Mouse (Mus musculus): ENCODE measurements around the gene Prkce. TPM values are rescaled to one million over a fixed set of nuclear protein-coding genes. Genes with fewer than 3 reads are reported as not detected.
A peak's percentile ranks its signal among the peaks of the same experiment; 100 is the strongest.

The Prkce gene
- polyA plus RNA-seq, 1 experiment from 2014 or later, result 11.0 TPM

DNA sequence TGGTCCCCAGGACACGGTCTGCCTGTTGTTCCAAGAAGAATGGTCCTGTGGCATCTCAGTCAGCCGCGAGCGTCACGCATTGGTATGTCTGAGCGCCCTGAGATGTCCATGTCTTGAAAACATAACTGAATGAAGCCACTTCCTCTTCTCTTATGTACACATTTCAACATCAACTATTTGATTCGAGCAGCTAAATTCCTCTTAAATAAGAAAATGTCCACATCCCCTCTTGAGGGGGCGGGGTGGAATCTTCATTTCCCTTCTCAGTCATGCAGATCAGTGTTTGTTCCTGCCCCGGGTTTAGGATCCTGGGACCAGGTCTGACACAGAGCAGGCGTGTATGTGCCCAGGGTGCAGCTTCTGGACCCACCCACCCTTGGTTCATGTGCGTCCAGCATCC is 211.0 kb downstream of the Prkce start:
- Histone ChIP-seq H3K4me1 (peaks cover 8% of the 10 kb centered on the region; the same call in 1 of the 2 replicates), H3K36me3 (no peaks in the 10 kb centered on the region), H3K9ac (no peak overlapping the region), H3K27ac (no peak overlapping the region), H3K4me3 (no peak overlapping the region), H3K9me3 (replicated peaks) (no peaks in the 10 kb centered on the region), H3K4me2 (replicated peaks) (no peak overlapping the region), H3K27me3 (no peaks in the 10 kb centered on the region)
- ATAC-seq (ENCODE audit: low FRiP score), result no peak
- WGBS, result 85% methylated on average over 11 of the region's 11 CpGs

DNA sequence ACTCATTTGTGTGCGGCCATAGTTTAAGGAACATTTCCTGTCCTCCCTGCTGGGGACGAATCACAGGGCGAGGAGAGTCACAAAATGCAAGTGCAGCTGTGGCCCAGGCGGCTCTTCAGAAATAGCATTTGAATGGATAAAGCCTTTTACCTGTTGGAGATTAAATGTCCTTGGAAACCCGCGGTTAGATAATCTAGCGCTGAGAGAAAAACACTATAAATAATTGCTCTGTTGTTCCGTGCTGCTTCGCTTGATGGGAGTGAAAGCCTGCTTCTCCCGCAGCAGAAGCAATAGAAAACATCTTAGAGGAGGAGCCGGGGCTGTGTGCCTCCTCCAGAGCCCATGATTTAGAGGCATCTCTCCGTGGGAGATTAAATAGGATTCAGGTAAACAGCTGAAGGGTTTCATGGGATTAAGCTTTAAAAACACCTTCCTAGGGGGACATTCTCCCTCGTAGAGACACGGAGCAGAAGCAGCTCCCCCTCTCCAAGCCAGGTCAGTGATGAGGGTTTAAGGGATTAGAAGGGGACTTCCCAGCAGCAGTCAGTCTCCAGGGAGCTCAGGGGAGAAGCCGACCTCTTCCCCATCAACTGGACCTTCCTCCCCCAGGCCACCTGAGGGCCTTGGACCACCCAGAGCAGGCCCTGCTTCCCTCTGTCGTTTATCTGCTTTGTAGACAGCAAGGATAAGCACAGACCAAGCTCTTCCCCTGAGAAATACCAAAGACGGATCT is 212.0 kb downstream of the Prkce start:
- peaks cover 8% of the 10 kb centered on the region; the same call in 1 of the 2 replicates for H3K4me1 ChIP-seq
- no peaks in the 10 kb centered on the region for H3K36me3 ChIP-seq
- no peak overlapping the region for H3K4me3 ChIP-seq
- peak overlapping the region; percentile 11; the same call in 1 of the 2 replicates for H3K4me2 ChIP-seq (replicated peaks)
- no peak overlapping the region for H3K9ac ChIP-seq
- WGBS, result 18% methylated on average over 17 of the region's 17 CpGs
- H3K27me3 ChIP-seq, result no peaks in the 10 kb centered on the region
- H3K27ac ChIP-seq, result no peak overlapping the region
- H3K9me3 ChIP-seq (replicated peaks), result no peaks in the 10 kb centered on the region
- ATAC-seq (ENCODE audit: low FRiP score), result no peak

DNA sequence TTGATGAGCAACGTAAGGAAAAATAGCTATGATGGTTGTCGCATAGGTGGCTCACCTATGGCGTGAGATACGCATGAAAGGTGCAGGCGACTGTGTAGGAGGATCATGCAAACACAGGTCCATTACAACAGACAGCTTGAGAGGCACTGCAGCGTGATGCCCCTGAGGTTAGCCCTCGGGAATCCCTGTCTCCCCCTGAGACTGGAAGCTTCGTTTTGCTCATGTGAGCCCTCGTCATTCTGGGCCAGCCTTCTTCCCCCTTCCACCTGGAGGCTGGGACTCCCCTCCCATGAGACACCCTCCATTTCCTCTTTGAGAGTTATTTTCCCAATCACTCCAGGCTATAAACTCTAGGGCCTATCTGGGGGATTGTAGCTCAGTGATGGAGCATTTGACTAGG is 213.9 kb downstream of the Prkce start:
- no peak overlapping the region for H3K4me3 ChIP-seq
- H3K4me2 ChIP-seq (replicated peaks), result no peak overlapping the region
- H3K9ac ChIP-seq, result no peak overlapping the region
- H3K4me1 ChIP-seq, result peaks cover 8% of the 10 kb centered on the region; the same call in 1 of the 2 replicates
- H3K27me3 ChIP-seq, result no peaks in the 10 kb centered on the region
- H3K9me3 ChIP-seq (replicated peaks), result no peaks in the 10 kb centered on the region
- no peaks in the 10 kb centered on the region for H3K36me3 ChIP-seq
- no peak overlapping the region for H3K27ac ChIP-seq
- WGBS, result 85% methylated on average over 9 of the region's 9 CpGs
- no peak for ATAC-seq (ENCODE audit: low FRiP score)

DNA sequence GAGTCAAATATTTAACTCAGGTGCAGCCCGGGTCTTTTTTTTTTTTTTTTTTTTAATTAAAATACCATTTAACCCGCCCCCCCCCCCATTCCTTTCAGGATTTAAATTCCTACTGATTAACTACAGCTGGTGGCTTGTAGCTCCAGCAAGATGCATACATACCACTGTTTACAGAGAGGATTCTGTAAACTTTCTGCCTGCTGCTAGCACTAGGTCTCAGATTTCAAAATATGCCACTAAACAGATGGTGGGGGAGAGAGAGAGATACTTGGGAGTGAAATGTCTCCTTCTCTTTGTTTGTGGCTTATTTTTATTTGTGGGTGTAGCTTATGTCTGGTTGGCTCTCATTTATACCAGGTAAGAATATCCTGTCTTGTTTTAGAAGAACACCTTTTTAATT is 215.3 kb downstream of the Prkce start:
- H3K9me3 ChIP-seq (replicated peaks), result no peaks in the 10 kb centered on the region
- H3K36me3 ChIP-seq, result no peaks in the 10 kb centered on the region
- no peak overlapping the region for H3K4me2 ChIP-seq (replicated peaks)
- no peak overlapping the region for H3K4me3 ChIP-seq
- H3K4me1 ChIP-seq, result peaks cover 8% of the 10 kb centered on the region; the same call in 1 of the 2 replicates
- no peak overlapping the region for H3K27ac ChIP-seq
- ATAC-seq (ENCODE audit: low FRiP score), result no peak
- H3K27me3 ChIP-seq, result no peaks in the 10 kb centered on the region
- no peak overlapping the region for H3K9ac ChIP-seq
- WGBS, result 28% methylated on average over 2 of the region's 2 CpGs

DNA sequence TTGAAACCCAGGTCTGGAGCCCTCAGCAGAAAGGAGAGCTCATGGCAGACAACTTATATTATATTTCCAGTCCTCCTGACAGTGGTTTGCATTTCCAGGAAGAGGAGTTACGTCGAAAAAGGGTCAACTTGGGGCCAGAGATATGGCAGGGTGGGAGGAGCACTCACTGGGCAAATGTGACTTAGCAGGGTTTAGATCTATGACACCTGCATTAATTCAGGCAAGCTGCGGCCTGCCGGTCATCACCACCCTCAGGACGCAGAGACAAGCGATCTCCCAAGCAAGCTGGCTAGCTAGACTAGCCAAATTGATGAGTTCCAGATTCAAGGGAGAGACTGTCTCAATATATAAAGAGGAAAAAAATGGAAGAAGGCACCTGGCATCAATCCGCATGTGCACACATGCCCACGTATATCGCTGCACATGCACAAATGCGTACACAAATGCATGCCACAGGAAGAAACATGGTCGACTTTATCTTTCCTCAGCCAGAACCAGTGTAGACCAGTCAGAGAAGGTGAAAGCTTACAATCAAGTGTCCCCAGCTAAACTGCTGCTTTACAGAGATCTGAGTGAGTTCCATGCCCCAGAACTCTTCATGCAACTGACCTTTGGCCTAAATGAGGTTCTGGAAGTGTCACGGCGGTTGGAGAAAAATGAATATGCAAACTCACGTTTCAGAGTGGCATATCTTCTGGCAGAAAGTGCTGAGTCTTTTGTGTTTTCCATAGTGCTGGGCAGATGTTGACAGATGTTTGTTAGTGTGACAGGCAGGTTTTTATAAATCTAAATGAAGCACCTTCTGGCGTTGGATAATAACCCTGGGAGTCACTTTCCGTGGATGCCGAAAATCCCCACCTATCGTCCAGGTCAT is 216.4 kb downstream of the Prkce start:
- Histone ChIP-seq H3K27ac (no peak overlapping the region), H3K9ac (no peak overlapping the region), H3K36me3 (no peaks in the 10 kb centered on the region), H3K4me2 (replicated peaks) (no peak overlapping the region), H3K4me3 (no peak overlapping the region), H3K27me3 (no peaks in the 10 kb centered on the region), H3K9me3 (replicated peaks) (no peaks in the 10 kb centered on the region), H3K4me1 (peaks cover 8% of the 10 kb centered on the region; the same call in 1 of the 2 replicates)
- no peak for ATAC-seq (ENCODE audit: low FRiP score)
- WGBS, result 78% methylated on average over 18 of the region's 18 CpGs

DNA sequence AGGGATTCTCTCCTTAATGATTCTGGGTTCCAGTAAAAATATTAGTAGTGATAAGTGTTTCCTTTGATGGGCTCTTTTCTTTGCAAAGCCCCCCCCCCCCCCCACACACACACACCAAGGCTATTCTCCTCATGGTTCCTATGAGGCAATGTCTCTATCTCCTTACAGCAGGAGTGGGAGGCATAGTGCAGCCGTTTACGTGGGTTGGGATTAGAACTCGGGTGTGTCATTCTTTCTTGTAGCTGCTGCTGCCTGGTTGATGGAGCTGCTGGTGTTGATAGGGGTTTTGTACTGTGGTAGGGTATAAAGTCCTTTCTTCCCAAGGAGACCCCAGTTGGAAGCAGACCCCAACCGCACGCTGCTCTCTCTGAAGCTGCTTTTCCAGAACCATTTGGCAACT is 224.9 kb downstream of the Prkce start:
- Histone ChIP-seq H3K4me3 (no peak overlapping the region), H3K36me3 (no peaks in the 10 kb centered on the region), H3K9me3 (replicated peaks) (no peaks in the 10 kb centered on the region), H3K27me3 (no peaks in the 10 kb centered on the region), H3K4me2 (replicated peaks) (no peak overlapping the region), H3K27ac (no peak overlapping the region), H3K4me1 (no peaks in the 10 kb centered on the region), H3K9ac (no peak overlapping the region)
- 95% methylated on average over 5 of the region's 5 CpGs for WGBS
- no peak for ATAC-seq (ENCODE audit: low FRiP score)

DNA sequence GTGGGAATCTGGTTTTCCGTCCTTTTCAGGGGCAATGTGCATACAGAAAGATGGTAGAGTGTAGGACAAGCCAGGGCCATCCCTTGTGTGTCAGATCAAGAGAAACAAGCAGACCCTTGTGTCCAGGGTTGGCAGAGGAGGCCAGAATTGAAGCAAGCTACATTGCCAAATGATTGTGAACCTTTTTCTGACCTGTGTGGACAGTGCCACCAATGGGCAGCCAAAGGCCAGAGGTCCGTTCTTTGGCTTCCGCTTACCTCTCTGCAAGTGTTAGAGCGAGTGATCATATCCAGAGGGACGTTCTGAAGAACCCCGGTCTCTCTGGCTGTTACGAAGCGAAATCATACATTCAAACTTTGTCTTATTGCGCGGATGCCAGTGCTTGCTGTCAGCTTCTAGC is 225.6 kb downstream of the Prkce start:
- H3K27ac ChIP-seq, result no peak overlapping the region
- no peak for ATAC-seq (ENCODE audit: low FRiP score)
- H3K4me1 ChIP-seq, result no peaks in the 10 kb centered on the region
- H3K9me3 ChIP-seq (replicated peaks), result no peaks in the 10 kb centered on the region
- H3K4me3 ChIP-seq, result no peak overlapping the region
- WGBS, result 94% methylated on average over 10 of the region's 10 CpGs
- H3K9ac ChIP-seq, result no peak overlapping the region
- no peak overlapping the region for H3K4me2 ChIP-seq (replicated peaks)
- no peaks in the 10 kb centered on the region for H3K36me3 ChIP-seq
- H3K27me3 ChIP-seq, result no peaks in the 10 kb centered on the region

DNA sequence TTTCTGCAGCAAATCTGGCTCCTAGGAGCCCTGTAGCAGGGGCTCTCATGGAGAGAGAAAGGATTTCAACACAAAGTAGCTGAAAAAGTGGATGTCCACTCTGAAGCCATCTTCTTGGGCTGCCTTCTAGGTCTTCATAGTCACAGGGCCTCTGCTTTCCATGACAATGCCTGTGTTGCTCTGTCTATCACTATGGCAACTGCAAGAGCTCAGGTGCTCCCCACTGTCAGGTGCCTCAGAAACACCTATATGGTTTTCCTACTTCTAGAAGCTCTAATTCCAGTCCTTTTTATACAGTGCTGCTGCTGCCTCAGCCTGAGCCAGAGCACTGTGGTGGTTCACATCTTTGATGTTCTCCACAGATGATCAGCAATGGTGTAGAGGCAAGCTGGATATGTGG is 229.5 kb downstream of the Prkce start:
- H3K36me3 ChIP-seq, result no peaks in the 10 kb centered on the region
- no peaks in the 10 kb centered on the region for H3K27me3 ChIP-seq
- no peaks in the 10 kb centered on the region for H3K4me1 ChIP-seq
- no peak overlapping the region for H3K27ac ChIP-seq
- no peak for ATAC-seq (ENCODE audit: low FRiP score)
- no peak overlapping the region for H3K4me2 ChIP-seq (replicated peaks)
- H3K9me3 ChIP-seq (replicated peaks), result no peaks in the 10 kb centered on the region
- no peak overlapping the region for H3K9ac ChIP-seq
- no peak overlapping the region for H3K4me3 ChIP-seq

DNA sequence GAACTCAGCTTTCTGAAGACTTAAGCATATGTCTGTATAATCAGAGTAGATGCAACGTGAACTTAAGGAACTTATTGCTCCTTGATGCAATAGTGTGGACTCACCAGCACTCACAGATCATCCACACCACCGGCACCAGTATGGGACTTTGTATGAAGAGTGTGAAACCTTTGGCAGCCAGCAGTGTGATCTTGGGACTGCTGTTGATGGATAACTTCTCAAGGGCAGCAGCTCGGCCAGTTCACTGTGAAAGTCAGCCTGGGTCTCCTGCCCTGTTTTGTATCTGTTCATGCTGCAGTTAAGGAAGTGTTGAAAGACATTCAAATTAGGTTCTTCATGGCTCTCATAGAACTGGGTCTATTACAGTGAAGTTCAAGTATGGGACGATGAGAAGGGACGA is 230.1 kb downstream of the Prkce start:
- Histone ChIP-seq H3K4me2 (replicated peaks) (no peak overlapping the region), H3K9me3 (replicated peaks) (no peaks in the 10 kb centered on the region), H3K27ac (no peak overlapping the region), H3K4me1 (no peaks in the 10 kb centered on the region), H3K27me3 (no peaks in the 10 kb centered on the region), H3K9ac (no peak overlapping the region), H3K4me3 (no peak overlapping the region), H3K36me3 (no peaks in the 10 kb centered on the region)
- ATAC-seq (ENCODE audit: low FRiP score), result no peak
- WGBS, result 85% methylated on average over 5 of the region's 5 CpGs

DNA sequence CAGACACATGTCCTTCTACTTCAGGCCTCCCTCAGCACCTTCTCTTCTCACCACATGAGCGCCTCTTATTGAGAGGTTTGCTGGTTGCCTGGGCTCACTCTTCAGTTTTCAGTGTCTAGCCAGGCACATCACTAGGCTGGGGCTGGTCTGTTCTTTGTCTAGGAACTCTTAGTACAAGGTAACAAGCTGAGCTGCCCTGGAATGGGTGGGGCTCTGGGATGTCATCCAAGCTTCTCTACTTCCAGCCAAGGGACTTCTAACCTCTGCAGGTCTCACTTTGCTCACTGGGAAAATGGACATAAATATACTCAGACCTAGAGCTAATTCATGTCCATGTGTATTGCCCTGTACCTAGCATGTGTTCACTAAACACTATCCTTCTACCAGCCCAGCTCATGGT is 230.6 kb downstream of the Prkce start:
- no peak for ATAC-seq (ENCODE audit: low FRiP score)
- 95% methylated on average over 1 of the region's 1 CpGs for WGBS
- Histone ChIP-seq H3K27ac (no peak overlapping the region), H3K4me1 (no peaks in the 10 kb centered on the region), H3K4me3 (no peak overlapping the region), H3K27me3 (no peaks in the 10 kb centered on the region), H3K4me2 (replicated peaks) (no peak overlapping the region), H3K9me3 (replicated peaks) (no peaks in the 10 kb centered on the region), H3K36me3 (no peaks in the 10 kb centered on the region), H3K9ac (no peak overlapping the region)

DNA sequence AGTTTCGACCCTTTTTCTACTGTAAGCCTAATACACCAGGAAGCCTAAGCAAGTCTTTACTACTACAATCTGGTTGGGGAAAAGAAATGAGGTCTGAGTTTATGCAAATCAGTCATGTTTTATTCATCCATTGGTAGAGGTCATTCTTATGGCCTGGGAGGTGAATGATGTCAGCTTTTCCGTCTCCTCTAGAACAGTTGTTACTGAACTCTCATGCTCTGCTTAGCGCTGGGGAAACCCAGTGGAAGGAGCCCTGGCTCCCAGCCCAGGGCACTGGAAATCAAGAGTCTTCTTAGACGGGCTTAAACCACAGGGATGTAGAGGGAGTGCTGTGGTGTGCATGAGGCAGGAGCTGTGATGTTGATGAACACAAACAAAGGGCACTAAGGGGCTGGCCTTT is 232.4 kb downstream of the Prkce start:
- Histone ChIP-seq H3K27ac (no peak overlapping the region), H3K4me3 (no peak overlapping the region), H3K9ac (no peak overlapping the region), H3K27me3 (no peaks in the 10 kb centered on the region), H3K36me3 (no peaks in the 10 kb centered on the region), H3K9me3 (replicated peaks) (no peaks in the 10 kb centered on the region), H3K4me1 (peaks cover 5% of the 10 kb centered on the region), H3K4me2 (replicated peaks) (no peak overlapping the region)
- ATAC-seq (ENCODE audit: low FRiP score), result no peak
- WGBS, result 61% methylated on average over 4 of the region's 4 CpGs

DNA sequence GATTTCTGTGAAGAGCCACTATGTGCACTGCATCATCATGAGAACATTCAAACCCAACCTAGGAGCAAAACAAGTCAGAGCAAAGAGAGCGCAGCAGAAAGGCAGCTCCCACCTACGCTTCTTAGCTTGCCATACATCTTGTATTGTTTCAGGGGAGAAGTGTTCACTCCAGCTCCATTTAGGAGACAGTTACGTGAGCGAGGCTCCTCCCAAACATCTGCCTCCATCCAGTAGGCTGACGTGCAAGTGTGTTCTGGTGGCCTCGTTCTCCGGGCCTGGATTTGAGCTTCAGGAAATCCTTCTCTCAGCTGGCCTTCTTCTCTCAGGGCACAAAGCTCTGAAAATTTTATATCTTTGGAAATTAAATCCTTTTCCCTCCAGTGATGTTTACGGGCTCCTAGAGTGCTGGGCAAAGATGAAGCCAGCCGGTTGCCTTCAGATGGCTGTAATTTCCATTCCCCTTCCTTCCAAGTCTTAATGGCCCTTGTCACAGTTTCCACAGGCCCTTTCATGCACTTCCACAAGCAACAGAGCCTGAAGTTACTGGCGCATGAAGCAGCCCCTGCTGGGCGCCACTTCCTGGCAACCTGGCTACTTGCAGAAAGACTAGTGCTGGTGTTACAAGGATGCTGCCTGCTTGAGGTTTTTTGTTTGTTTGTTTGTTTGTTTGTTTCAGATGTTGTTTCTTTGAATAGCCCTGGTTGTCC is 237.4 kb downstream of the Prkce start:
- Histone ChIP-seq H3K27ac (peak overlapping the region; percentile 41; the same call in 1 of the 2 replicates), H3K36me3 (no peaks in the 10 kb centered on the region), H3K4me3 (no peak overlapping the region), H3K27me3 (no peaks in the 10 kb centered on the region), H3K9ac (no peak overlapping the region), H3K9me3 (replicated peaks) (no peaks in the 10 kb centered on the region), H3K4me1 (peaks cover 14% of the 10 kb centered on the region), H3K4me2 (replicated peaks) (no peak overlapping the region)
- WGBS, result 59% methylated on average over 11 of the region's 11 CpGs
- ATAC-seq (ENCODE audit: low FRiP score), result no peak
